Mouse (Mus musculus) stomach, embryonic 14.5 days (tissue): Measurements from ENCODE around the gene Rps3. TPM values are rescaled to one million over a fixed set of nuclear protein-coding genes. Genes with fewer than 3 reads are reported as not detected.

Experiments
- ATAC-seq: fragments of 200-750 bp; cut with Nextera tagmentation; 2 replicates; pipeline ENCODE4 v1.8.0; 2017; ENCODE audit warnings: low read depth, moderate TSS enrichment; ENCODE audit not compliant: insufficient number of reproducible peaks, insufficient read depth, low FRiP score
- H3K27ac ChIP-seq: fragments of 300-500 bp; sonication (generic); 2 replicates; pipeline ENCODE4 v1.5.1; 2014; ENCODE audit warnings: mild to moderate bottlenecking, low read length, moderate library complexity, mixed read lengths
- H3K27me3 ChIP-seq: fragments of 300-500 bp; sonication (generic); 2 replicates; pipeline ENCODE4 v1.6.1; 2014; ENCODE audit warnings: low read length, control low read depth, mixed read lengths; ENCODE audit not compliant: control insufficient read depth, insufficient read depth
- H3K36me3 ChIP-seq: fragments of 300-500 bp; sonication (generic); 2 replicates; pipeline ENCODE4 v1.6.1; 2014; ENCODE audit warnings: mild to moderate bottlenecking, control low read depth, low read length, moderate library complexity, mixed read lengths; ENCODE audit not compliant: control insufficient read depth, insufficient read depth
- H3K4me1 ChIP-seq: fragments of 300-500 bp; sonication (generic); 2 replicates; pipeline ENCODE4 v1.6.1; 2014; ENCODE audit warnings: low read length, control low read depth, mixed read lengths; ENCODE audit not compliant: control insufficient read depth, insufficient read depth
- H3K4me2 ChIP-seq: fragments of 300-500 bp; sonication (generic); replicated peaks from 2 replicates; pipeline ENCODE4 v1.6.1; 2014; ENCODE audit warnings: low read depth, low read length, control low read depth
- H3K4me3 ChIP-seq: fragments of 300-500 bp; sonication (generic); 2 replicates; pipeline ENCODE4 v1.5.1; 2014; ENCODE audit warnings: low read depth, low read length, control low read depth
- H3K9ac ChIP-seq: fragments of 300-500 bp; sonication (generic); replicated peaks from 2 replicates; pipeline ENCODE4 v1.6.1; 2014; ENCODE audit warnings: low read depth, mild to moderate bottlenecking, control low read depth, low read length, moderate library complexity, mixed read lengths
- H3K9me3 ChIP-seq: fragments of 300-500 bp; sonication (generic); 2 replicates; pipeline ENCODE4 v1.6.1; 2016; ENCODE audit warnings: low read depth, low read length, control low read depth; ENCODE audit not compliant: control insufficient read depth
- WGBS: fragments of 180-500 bp; shearing (Covaris S2); extraction: QIAGEN DNeasy Blood & Tissue Kit; methylation state at CpG from one replicate; pipeline ENCODE4 v1.1.7; 2014; 5-methylcytosine and 5-hydroxymethylcytosine counted together
- polyA plus RNA-seq: library from polyadenylated mRNA; unstranded; fragments of >200 nt; fragmentation: Nextera tagmentation; extraction: Ambion mirVana; gene quantifications from 2 replicates; pipeline ENCODE4 v1.2.1, GENCODE M21; 2014

Gene Rps3
- polyA plus RNA-seq, 1 experiment from 2014 or later: 915 TPM

GRCm38 (mm10) chr7:99432248-99432647 is 51.3 kb downstream of the Rps3 start:
- Histone ChIP-seq H3K36me3 (no peaks in the 10 kb centered on the region), H3K9me3 (no peaks in the 10 kb centered on the region), H3K9ac (no peak overlapping the region), H3K4me2 (no peak overlapping the region), H3K4me3 (no peak overlapping the region), H3K27ac (no peak overlapping the region), H3K27me3 (no peaks in the 10 kb centered on the region), H3K4me1 (0 out of 2 replicates have a peak, but pooled peaks cover 5% of the 10 kb centered on the region)
- WGBS: 69% methylated on average over 14 of the region's 14 CpGs
- ATAC-seq: no peak

GRCm38 (mm10) chr7:99430246-99430645 is 53.3 kb downstream of the Rps3 start:
- H3K9me3 ChIP-seq: no peaks in the 10 kb centered on the region
- no peak overlapping the region for H3K4me3 ChIP-seq
- no peak overlapping the region for H3K4me2 ChIP-seq
- H3K36me3 ChIP-seq: no peaks in the 10 kb centered on the region; the same call in 1 of the 2 replicates
- WGBS: 62% methylated on average over 11 of the region's 11 CpGs
- H3K27ac ChIP-seq: no peak overlapping the region
- H3K4me1 ChIP-seq: peaks cover 8% of the 10 kb centered on the region
- no peak for ATAC-seq
- no peaks in the 10 kb centered on the region for H3K27me3 ChIP-seq
- H3K9ac ChIP-seq: no peak overlapping the region

- peak; percentile 38; the same call in 1 of the 2 replicates for ATAC-seq
- Histone ChIP-seq H3K4me2 (no peak overlapping the region), H3K9me3 (no peaks in the 10 kb centered on the region), H3K4me1 (peaks cover 13% of the 10 kb centered on the region), H3K27me3 (no peaks in the 10 kb centered on the region), H3K4me3 (no peak overlapping the region), H3K27ac (peak overlapping the region; percentile 11; the same call in 1 of the 2 replicates), H3K9ac (no peak overlapping the region), H3K36me3 (no peaks in the 10 kb centered on the region; the same call in 1 of the 2 replicates)
- 44% methylated on average over 6 of the region's 6 CpGs for WGBS
Observed at GRCm38 (mm10) chr7:99429786-99430185, 53.8 kb downstream of the Rps3 start.

GRCm38 (mm10) chr7:99428836-99429235 is 54.7 kb downstream of the Rps3 start:
- Histone ChIP-seq H3K9ac (no peak overlapping the region), H3K27me3 (no peaks in the 10 kb centered on the region), H3K4me1 (peaks cover 15% of the 10 kb centered on the region), H3K9me3 (no peaks in the 10 kb centered on the region), H3K36me3 (no peaks in the 10 kb centered on the region; the same call in 1 of the 2 replicates), H3K4me2 (no peak overlapping the region), H3K4me3 (no peak overlapping the region), H3K27ac (no peak overlapping the region)
- ATAC-seq: no peak
- 81% methylated on average over 5 of the region's 5 CpGs for WGBS

- 97% methylated on average over 3 of the region's 3 CpGs for WGBS
- no peak overlapping the region for H3K4me3 ChIP-seq
- ATAC-seq: no peak
- H3K36me3 ChIP-seq: no peaks in the 10 kb centered on the region; the same call in 1 of the 2 replicates
- no peak overlapping the region for H3K9ac ChIP-seq
- peaks cover 15% of the 10 kb centered on the region for H3K4me1 ChIP-seq
- H3K4me2 ChIP-seq: no peak overlapping the region
- H3K9me3 ChIP-seq: no peaks in the 10 kb centered on the region
- no peak overlapping the region for H3K27ac ChIP-seq
- no peaks in the 10 kb centered on the region for H3K27me3 ChIP-seq
Observed at GRCm38 (mm10) chr7:99427987-99428386, 55.6 kb downstream of the Rps3 start.

Other genes starting within 250 kb of the Rps3 start
- gene Mogat2, start 245.1 kb downstream of the Rps3 start, polyA plus RNA-seq: 7.5 and 8.0 TPM in 2 replicates
- 4.9 and 6.1 TPM in 2 replicates for gene Map6, start 216.3 kb downstream of the Rps3 start, polyA plus RNA-seq
- gene Serpinh1, start 130.5 kb downstream of the Rps3 start, polyA plus RNA-seq: 474 and 475 TPM in 2 replicates
- 15.9 and 22.7 TPM in 2 replicates for gene Gdpd5, start 102.3 kb downstream of the Rps3 start, polyA plus RNA-seq
- 0.65 and 0.83 TPM in 2 replicates for gene Klhl35, start 17.7 kb downstream of the Rps3 start, polyA plus RNA-seq
- gene Arrb1, start 51.7 kb upstream of the Rps3 start, polyA plus RNA-seq: 4.0 and 5.4 TPM in 2 replicates
- gene Tpbgl, start 143.4 kb upstream of the Rps3 start, polyA plus RNA-seq: 1.3 and 1.7 TPM in 2 replicates
- gene Slco2b1, start 227.6 kb upstream of the Rps3 start, polyA plus RNA-seq: 2.3 and 3.3 TPM in 2 replicates
- not detected in 2 replicates for gene Olfr520, start 246.5 kb upstream of the Rps3 start, polyA plus RNA-seq